Mouse (Mus musculus): ENCODE measurements around the gene Adh4. TPM values are rescaled to one million over a fixed set of nuclear protein-coding genes. Genes with fewer than 3 reads are reported as not detected.

The Adh4 gene
- not detected for total RNA-seq (2023)

DNA sequence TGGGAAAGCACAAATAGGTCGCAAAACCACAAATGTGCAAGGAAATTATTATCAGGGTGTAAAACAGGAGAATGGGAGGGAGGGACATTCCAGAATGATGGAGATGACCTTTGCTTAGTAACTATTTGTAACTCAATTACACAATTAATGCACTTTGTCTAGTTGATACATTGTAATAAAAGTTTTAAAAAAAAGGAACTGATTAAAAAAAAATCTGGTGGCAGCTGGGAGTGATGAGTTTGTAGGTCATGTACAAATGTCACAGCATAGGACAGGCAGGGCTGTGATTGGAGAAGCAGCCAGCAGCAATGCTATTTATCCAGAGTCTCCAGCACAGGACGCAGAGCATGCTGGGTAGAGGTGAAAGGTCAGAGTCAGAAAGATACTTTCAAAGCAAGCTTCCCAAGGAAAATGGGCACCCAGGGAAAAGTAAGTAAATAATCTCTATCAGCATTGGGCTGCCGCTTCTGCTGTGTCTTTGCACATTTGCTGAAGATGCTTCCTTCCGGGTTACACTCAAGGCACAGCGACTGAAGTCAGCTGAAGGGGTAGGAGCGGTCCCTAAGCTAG lies at the start of gene Adh4:
Gene Adh4, plus strand, starts transcription at position 346 of the 570 bp plus-strand sequence.

DNA sequence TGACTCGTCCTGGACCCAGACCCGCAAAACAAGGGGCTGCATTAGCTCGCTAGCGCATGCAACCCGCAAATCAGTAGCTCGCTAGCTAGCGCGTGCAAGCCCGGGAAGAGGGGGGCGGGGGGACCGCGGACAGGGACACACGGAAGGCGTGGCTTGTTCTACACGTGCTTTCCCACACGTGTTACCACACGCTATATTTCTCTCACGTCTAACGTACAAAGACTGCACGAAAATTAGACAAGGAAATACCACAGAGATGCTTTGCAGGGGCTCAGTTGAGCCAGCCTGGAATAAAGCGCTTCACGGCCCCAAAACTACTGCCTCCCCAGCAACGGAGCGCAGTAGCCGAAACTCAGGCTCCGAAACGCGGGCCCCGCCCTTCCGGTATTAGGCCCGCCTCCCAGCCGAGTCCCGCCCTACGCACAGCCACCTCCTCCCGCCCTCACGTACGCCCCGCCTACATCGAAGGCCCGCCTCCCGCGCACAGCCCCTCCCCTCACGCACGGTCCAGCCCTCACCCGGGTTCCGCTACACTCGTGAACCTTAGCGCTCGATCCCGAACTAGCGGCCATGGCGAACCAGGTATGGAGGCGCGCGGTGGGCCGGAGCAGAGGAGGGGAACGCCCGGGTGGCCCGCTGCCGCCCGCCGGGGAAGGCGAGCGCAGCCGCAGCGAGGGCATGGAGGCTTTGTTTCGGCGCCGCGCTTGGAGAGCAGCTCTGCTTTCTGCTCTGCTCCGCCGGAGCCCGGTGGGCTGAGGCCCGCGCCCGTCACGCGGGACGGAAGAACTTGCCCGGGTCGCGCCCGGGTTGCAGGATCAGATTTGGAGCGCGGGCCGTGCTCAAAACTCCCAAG lies 27.6 kb downstream of the Adh4 start, which contains the start of gene Adh5:
Gene Adh5, plus strand, starts transcription at position 482 of the 853 bp plus-strand sequence.

Other genes starting within 250 kb of the Adh4 start
- gene 4930579F01Rik, start 221.6 kb upstream of the Adh4 start, total RNA-seq (2023): not detected
- gene Adh7, start 197.7 kb upstream of the Adh4 start, total RNA-seq (2023): not detected
- gene Adh1, start 154.5 kb upstream of the Adh4 start, total RNA-seq (2023): not detected
- gene Adh6a, start 102.2 kb upstream of the Adh4 start, total RNA-seq (2023): not detected
- gene Adh6b, start 73.7 kb upstream of the Adh4 start, total RNA-seq (2023): not detected
- 10 to 100 TPM; 34.3 to 35.3 TPM for gene Adh5, start 27.6 kb downstream of the Adh4 start, total RNA-seq (2023)
- 10 to 100 TPM; 20.8 to 22.2 TPM for gene Metap1, start 74.0 kb downstream of the Adh4 start, total RNA-seq (2023)
- gene Eif4e, start 110.7 kb downstream of the Adh4 start, total RNA-seq (2023): 10 to 100 TPM; 50.0 to 53.6 TPM